Mouse (Mus musculus) liver, embryonic 15.5 days (tissue): Measurements from ENCODE around the gene Klf3. TPM values are rescaled to one million over a fixed set of nuclear protein-coding genes. Genes with fewer than 3 reads are reported as not detected.

Source experiments
- ATAC-seq: fragments of 200-750 bp; cut with Nextera tagmentation; 2 replicates; pipeline ENCODE4 v1.8.0; 2017; ENCODE audit warnings: moderate number of reproducible peaks, mild to moderate bottlenecking, moderate library complexity; ENCODE audit not compliant: insufficient read depth
- H3K27ac ChIP-seq: fragments of 300-500 bp; sonication (generic); replicated peaks from 2 replicates; pipeline ENCODE4 v1.5.1; 2015; ENCODE audit warnings: mild to moderate bottlenecking, inconsistent platforms
- H3K27me3 ChIP-seq: fragments of 300-500 bp; sonication (generic); 2 replicates; pipeline ENCODE4 v1.6.1; 2015; ENCODE audit warnings: mild to moderate bottlenecking, inconsistent platforms
- H3K36me3 ChIP-seq: fragments of 300-500 bp; sonication (generic); replicated peaks from 2 replicates; pipeline ENCODE4 v1.6.1; 2015; ENCODE audit warnings: moderate library complexity, mild to moderate bottlenecking, inconsistent platforms
- H3K4me1 ChIP-seq: fragments of 300-500 bp; sonication (generic); replicated peaks from 2 replicates; pipeline ENCODE4 v1.6.1; 2015; ENCODE audit warnings: inconsistent platforms
- H3K4me2 ChIP-seq: fragments of 300-500 bp; sonication (generic); 2 replicates; pipeline ENCODE4 v1.6.1; 2015; ENCODE audit warnings: moderate library complexity, mild to moderate bottlenecking, inconsistent platforms
- H3K4me3 ChIP-seq: fragments of 300-500 bp; sonication (generic); replicated peaks from 2 replicates; pipeline ENCODE4 v1.5.1; 2015; ENCODE audit warnings: mild to moderate bottlenecking, inconsistent platforms
- H3K9ac ChIP-seq: fragments of 300-500 bp; sonication (generic); 2 replicates; pipeline ENCODE4 v1.6.1; 2015; ENCODE audit warnings: moderate library complexity, mild to moderate bottlenecking, inconsistent platforms
- H3K9me3 ChIP-seq: fragments of 300-500 bp; sonication (generic); replicated peaks from 2 replicates; pipeline ENCODE4 v1.6.1; 2016; ENCODE audit warnings: inconsistent platforms
- WGBS: fragments of 180-500 bp; shearing (Covaris S2); methylation state at CpG from one replicate; pipeline ENCODE4 v1.1.7; 2015; ENCODE audit warnings: mixed read lengths; ENCODE audit not compliant: insufficient replicate concordance; 5-methylcytosine and 5-hydroxymethylcytosine counted together
- polyA plus RNA-seq: library from polyadenylated mRNA; unstranded; fragments of >200 nt; fragmentation: Nextera tagmentation; extraction: Ambion mirVana; gene quantifications from 2 replicates; pipeline ENCODE4 v1.2.1, GENCODE M21; 2015

The Klf3 gene
- polyA plus RNA-seq, 1 experiment from 2014 or later: 104 TPM

DNA sequence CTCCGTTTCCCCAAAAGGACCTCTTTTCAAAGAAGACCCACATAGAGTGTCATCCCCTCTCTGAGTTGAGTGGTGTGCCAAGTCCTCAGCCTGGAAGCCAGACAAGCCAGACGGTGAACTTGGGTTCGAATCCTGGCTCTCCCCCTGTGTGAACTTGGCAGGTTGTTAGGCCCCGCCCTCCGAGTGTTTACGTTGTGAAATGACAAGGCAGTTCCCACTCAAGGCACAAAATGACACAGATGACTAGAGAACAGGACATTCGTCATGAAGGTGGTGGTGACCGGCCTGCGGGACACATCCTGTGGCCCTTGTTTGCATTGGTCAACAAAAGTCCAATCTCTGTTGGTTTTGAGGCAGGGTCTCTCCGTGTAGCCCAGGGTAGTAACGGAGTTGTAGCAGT lies 6.7 kb downstream of the Klf3 start:
- ATAC-seq: no peak
- Histone ChIP-seq H3K27ac (peak overlapping the region; percentile 97), H3K27me3 (no peaks in the 10 kb centered on the region), H3K9me3 (no peaks in the 10 kb centered on the region), H3K4me1 (peaks cover 97% of the 10 kb centered on the region), H3K9ac (peak overlapping the region; percentile 79), H3K4me3 (peak overlapping the region; percentile 95), H3K36me3 (peaks cover 59% of the 10 kb centered on the region), H3K4me2 (peak overlapping the region; percentile 84)
- 60% methylated on average over 11 of the region's 11 CpGs for WGBS

DNA sequence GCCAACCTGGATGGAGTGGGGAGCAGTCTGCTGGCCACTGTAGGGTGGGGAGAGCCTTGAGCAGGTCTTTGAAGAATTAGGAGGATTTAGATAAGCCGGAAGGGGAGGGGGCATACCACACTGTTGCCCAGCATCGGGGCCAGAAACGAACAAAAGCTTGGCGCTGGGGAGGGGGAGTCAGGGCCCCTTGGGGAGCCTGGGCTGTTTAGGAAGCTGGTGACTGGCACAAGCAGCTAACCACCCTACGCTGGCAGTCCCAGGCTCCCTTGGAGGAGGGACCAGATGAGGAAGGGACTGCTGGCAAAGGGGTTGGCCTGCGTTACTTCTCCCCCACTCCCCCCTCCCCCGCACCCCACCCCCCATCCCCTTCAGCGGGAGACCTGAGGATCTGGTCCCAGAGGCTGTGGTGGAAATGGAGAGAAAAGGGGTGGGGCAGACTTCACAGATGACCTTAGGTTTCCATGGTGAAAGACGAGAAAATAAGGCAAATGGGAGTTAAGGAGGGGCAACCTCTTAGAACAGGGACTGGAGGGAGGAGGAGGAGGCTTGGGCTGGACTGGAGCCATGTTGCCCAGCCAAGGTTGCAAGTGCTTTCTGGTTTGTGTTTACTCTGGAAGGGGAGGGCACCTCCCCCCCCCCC lies 7.8 kb downstream of the Klf3 start:
- H3K4me3 ChIP-seq: peak overlapping the region; percentile 95
- peak overlapping the region; percentile 79 for H3K9ac ChIP-seq
- peak; percentile 26 for ATAC-seq
- H3K27me3 ChIP-seq: no peaks in the 10 kb centered on the region
- H3K9me3 ChIP-seq: no peaks in the 10 kb centered on the region
- peaks cover 98% of the 10 kb centered on the region for H3K4me1 ChIP-seq
- H3K36me3 ChIP-seq: peaks cover 60% of the 10 kb centered on the region
- H3K4me2 ChIP-seq: peak overlapping the region; percentile 84
- H3K27ac ChIP-seq: peak overlapping the region; percentile 97
- WGBS: 7% methylated on average over 9 of the region's 9 CpGs

DNA sequence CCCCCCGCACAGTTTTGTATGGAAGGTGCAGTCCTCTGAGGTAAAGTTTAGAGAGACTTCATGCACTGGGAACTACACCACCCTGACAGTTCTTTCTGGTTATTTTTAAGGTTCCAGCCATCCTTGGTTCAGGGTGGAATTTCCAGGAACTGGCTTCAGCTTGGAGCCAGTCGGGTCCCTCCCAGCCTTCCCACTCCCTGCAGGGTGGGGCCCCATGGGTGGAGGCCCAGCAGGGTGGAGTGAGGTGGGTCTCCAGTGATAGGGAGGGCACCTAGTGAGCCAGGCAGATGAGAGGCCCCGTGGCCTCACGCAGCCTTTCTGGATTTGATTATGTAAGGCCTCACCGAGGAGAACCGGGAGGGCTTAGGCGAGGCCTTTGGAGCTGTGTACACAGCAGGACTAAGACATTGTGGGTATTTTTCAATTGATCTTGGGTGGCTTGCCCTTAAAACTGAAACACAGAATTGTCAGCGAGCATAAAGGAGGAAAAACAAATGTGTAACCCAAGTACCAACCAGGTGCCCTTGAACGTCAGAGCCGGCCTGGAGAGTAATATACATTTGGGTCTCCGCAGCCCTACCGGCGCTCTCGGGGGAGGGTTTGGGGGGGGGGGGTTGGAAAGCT lies 8.4 kb downstream of the Klf3 start:
- peak overlapping the region; percentile 84 for H3K4me2 ChIP-seq
- ATAC-seq: peak; percentile 94
- peaks cover 60% of the 10 kb centered on the region for H3K36me3 ChIP-seq
- peak overlapping the region; percentile 97 for H3K27ac ChIP-seq
- peaks cover 97% of the 10 kb centered on the region for H3K4me1 ChIP-seq
- H3K4me3 ChIP-seq: peak overlapping the region; percentile 95
- 3% methylated on average over 14 of the region's 14 CpGs for WGBS
- H3K9me3 ChIP-seq: no peaks in the 10 kb centered on the region
- H3K27me3 ChIP-seq: no peaks in the 10 kb centered on the region
- peak overlapping the region; percentile 79 for H3K9ac ChIP-seq

DNA sequence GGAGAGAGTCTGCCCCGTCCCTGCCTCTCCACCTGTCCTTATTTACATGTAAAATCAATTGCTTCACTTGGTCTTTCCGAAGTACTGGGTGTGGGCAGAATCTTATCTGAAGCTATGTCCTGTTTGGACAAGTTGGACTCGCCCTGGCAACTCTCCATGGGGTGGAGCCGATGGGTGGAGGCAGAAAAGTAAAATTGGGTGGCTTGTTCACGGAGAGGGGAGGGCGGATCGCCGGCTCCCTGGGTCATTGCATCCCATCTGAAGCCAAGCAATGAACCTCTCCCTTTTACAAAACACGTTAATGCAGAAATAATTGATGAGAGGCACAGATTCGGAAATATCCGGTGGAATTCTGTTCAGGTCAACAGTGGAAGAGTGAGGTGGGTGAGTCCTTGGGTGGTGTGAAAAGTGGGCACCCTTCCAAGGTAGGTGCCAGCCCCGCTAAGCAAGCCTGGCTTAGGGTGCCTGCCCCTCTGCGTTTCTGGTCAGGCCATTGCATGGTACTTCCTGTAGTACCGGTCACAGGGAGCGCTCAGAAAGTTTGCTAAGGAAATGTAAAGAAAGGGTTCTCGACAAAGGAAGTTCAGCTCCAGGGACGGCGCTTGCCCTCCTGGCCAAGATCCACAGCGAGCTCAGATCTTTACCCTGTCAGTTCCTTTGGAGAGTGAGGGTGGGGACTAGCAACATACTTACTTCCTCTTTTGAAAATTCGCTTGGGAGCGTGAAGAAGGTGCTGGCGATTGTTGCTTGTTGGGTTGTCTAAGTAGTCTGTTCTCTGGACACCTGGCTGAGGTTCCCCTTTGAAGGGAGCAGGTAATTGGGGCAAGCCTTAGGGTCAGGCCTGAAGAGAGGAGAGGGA lies 9.2 kb downstream of the Klf3 start:
- peak; percentile 83 for ATAC-seq
- Histone ChIP-seq H3K4me2 (peak overlapping the region; percentile 84), H3K36me3 (peaks cover 67% of the 10 kb centered on the region), H3K27ac (peak overlapping the region; percentile 97), H3K4me1 (peaks cover 98% of the 10 kb centered on the region), H3K27me3 (no peaks in the 10 kb centered on the region), H3K9me3 (no peaks in the 10 kb centered on the region), H3K4me3 (peak overlapping the region; percentile 95), H3K9ac (peak overlapping the region; percentile 79)
- 1% methylated on average over 22 of the region's 22 CpGs for WGBS

DNA sequence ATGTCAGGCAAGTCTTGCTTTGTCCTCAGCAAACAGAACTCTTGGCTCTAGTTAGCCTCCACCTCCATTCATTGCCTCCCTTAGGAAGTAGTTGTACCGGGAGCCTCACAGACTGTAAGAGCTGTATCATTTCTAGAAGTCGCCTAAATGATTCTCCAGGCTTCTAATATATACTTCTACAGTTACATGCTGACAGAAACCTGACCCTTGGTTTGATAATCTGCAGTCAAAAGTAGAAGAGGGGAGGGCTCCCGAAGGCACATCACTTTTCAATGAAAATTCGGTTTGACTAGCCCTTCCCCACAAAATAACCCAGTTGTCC lies 9.8 kb downstream of the Klf3 start:
- 9% methylated on average over 4 of the region's 4 CpGs for WGBS
- no peaks in the 10 kb centered on the region for H3K9me3 ChIP-seq
- ATAC-seq: no peak
- no peaks in the 10 kb centered on the region for H3K27me3 ChIP-seq
- H3K4me1 ChIP-seq: peaks cover 95% of the 10 kb centered on the region
- H3K36me3 ChIP-seq: peaks cover 71% of the 10 kb centered on the region
- H3K9ac ChIP-seq: peak overlapping the region; percentile 79
- H3K4me3 ChIP-seq: peak overlapping the region; percentile 95
- peak overlapping the region; percentile 97 for H3K27ac ChIP-seq
- H3K4me2 ChIP-seq: peak overlapping the region; percentile 84

DNA sequence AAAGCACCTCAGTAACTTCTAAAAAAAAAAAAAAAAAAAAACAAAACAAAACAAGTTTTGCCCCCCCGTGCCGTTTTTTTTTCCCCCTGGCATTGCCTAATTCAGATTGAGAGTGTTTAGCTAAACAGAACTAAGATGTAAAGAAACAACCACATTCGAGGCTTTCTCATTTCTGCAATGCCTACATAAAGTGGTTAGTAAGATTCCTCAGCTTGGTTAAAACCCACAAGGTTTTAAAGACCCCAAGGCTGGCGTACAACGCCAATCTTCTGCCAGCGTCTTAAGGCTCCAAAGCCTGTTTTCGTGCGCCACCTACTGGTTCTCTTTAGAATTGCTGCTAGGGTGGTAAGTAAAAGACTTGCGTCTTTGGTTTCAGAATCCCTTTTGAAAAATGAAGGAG lies 10.2 kb downstream of the Klf3 start:
- no peak for ATAC-seq
- Histone ChIP-seq H3K27me3 (no peaks in the 10 kb centered on the region), H3K4me1 (peaks cover 95% of the 10 kb centered on the region), H3K9ac (peak overlapping the region; percentile 79), H3K27ac (peak overlapping the region; percentile 97), H3K4me3 (peak overlapping the region; percentile 95), H3K4me2 (peak overlapping the region; percentile 84), H3K36me3 (peaks cover 71% of the 10 kb centered on the region), H3K9me3 (no peaks in the 10 kb centered on the region)
- 4% methylated on average over 9 of the region's 9 CpGs for WGBS

DNA sequence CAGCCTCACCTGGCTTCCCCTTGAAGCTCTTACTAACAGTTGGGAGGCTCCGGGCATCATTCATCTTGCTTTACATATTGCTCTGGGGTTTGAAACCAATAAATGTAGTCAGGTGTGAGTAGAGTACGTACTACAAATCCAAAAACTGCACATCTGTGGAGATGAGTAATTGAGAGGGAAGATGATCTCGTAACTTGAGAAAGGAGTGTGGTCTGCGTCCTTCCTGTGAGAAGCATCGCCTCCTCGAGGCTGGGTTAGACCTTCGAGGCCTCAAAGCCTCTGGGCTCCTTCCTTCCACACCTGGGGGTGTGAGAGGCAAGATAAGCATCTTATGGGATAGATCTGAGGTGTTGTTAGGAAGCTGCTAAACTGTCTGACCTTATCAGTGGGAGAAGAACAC lies 11.2 kb downstream of the Klf3 start:
- H3K4me1 ChIP-seq: peaks cover 91% of the 10 kb centered on the region
- WGBS: 81% methylated on average over 7 of the region's 7 CpGs
- 0 out of 2 replicates have a peak overlapping the region, but pooled peaks have one; percentile 12 for H3K27ac ChIP-seq
- no peak for ATAC-seq
- H3K27me3 ChIP-seq: no peaks in the 10 kb centered on the region
- peak overlapping the region; percentile 79; the same call in 1 of the 2 replicates for H3K9ac ChIP-seq
- peak overlapping the region; percentile 84 for H3K4me2 ChIP-seq
- no peaks in the 10 kb centered on the region for H3K9me3 ChIP-seq
- peaks cover 71% of the 10 kb centered on the region for H3K36me3 ChIP-seq
- peak overlapping the region; percentile 95 for H3K4me3 ChIP-seq

DNA sequence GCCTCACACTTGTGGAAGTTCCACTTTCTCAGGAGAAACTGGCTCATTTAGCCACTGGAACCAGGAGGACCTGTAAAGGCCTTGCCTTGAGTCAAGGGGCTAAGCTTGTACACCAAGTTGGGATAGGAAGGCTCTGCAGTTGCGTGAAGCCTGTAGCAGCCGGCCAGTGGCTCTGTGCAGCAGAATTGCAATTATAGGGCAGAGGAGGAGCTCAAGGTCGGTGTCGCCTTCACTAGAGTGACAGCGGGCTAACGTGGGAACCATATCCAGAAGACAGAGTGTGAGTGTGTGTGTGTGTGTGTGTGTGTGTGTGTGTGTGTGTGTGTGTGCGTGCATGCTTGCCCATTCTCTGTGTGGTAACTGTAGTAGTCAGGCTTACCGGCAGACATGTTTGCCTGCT lies 12.4 kb downstream of the Klf3 start:
- H3K9me3 ChIP-seq: no peaks in the 10 kb centered on the region
- peaks cover 91% of the 10 kb centered on the region for H3K4me1 ChIP-seq
- peak overlapping the region; percentile 1; the same call in 1 of the 2 replicates for H3K4me3 ChIP-seq
- peak overlapping the region; percentile 84 for H3K4me2 ChIP-seq
- WGBS: 87% methylated on average over 8 of the region's 8 CpGs
- no peak for ATAC-seq
- peaks cover 73% of the 10 kb centered on the region for H3K36me3 ChIP-seq
- no peak overlapping the region for H3K27ac ChIP-seq
- H3K27me3 ChIP-seq: no peaks in the 10 kb centered on the region
- no peak overlapping the region for H3K9ac ChIP-seq

DNA sequence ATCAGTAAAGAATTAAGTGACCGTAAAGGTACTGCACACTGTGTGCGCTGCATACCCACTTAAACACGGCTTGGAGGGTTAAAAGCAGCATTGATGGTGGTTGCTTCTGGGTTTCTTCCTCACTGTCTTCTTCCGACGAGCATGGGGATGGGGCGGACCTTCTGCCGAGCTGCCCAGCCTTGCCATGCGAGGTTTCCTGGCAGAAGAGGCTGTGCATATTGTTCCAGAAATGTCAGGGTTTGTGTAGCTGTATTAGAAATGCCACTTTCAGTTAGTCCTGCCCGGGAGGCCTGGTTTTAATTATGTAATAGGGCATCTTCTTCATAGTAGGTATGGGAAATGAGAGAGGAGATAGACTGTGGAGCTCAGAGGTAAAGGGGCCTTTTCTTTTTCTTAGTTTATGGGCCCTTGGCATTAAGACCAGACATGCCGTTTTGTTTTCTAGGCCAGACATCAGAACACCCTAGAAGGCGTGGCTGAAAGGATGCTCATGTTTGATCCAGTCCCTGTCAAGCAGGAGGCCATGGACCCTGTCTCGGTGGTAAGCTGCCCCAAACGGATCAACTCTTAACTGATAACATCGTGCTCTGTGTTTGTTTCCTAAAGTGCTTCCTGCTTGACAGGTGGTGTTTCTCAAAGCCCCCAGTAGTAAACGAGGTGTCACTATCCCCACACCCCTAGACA lies 13.2 kb downstream of the Klf3 start:
- H3K9ac ChIP-seq: no peak overlapping the region
- H3K36me3 ChIP-seq: peaks cover 79% of the 10 kb centered on the region
- H3K27ac ChIP-seq: no peak overlapping the region
- no peak overlapping the region for H3K4me2 ChIP-seq
- 66% methylated on average over 15 of the region's 15 CpGs for WGBS
- no peak overlapping the region for H3K4me3 ChIP-seq
- peaks cover 91% of the 10 kb centered on the region for H3K4me1 ChIP-seq
- H3K27me3 ChIP-seq: no peaks in the 10 kb centered on the region
- ATAC-seq: no peak
- no peaks in the 10 kb centered on the region for H3K9me3 ChIP-seq

DNA sequence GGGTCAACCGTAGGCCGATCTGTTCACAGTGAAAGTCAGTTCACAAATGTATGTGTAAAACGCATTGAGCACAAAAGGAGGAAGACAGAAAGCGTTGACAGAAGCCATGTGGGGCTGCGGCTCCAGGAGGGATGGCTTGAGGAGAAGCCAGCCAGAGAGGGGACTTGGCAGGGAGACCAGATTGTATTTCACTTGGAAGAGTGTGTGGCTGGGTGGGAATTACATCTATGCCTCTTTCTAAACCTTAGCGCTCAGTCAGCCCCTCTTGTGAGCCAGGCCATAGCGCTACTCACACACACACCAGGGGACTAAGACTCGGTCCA lies 13.7 kb downstream of the Klf3 start:
- H3K36me3 ChIP-seq: peaks cover 84% of the 10 kb centered on the region
- no peak for ATAC-seq

DNA sequence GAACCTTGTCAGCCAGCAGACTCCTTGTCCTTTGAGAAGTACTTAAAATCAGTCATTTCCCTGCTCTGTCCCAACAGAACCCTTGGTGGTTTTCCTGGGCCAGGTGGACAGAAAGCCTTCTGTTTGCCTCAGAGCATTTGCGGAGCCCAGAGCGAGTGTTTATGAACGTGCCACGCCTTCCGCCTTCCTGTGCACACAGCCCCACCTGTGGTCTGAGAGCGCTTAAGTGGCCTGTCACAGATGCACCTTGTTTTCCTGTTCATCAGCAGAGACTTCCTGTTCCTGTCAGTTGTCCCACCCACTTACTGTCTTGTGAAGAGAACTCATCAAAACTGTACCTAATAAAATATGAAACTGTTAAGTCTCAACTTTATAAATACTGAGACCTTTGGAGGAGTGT lies 16.2 kb downstream of the Klf3 start:
- 47% methylated on average over 6 of the region's 6 CpGs for WGBS
- no peak for ATAC-seq
- peaks cover 100% of the 10 kb centered on the region for H3K36me3 ChIP-seq
- peaks cover 63% of the 10 kb centered on the region for H3K4me1 ChIP-seq
- no peak overlapping the region for H3K4me3 ChIP-seq
- no peak overlapping the region for H3K4me2 ChIP-seq
- no peaks in the 10 kb centered on the region for H3K9me3 ChIP-seq
- no peak overlapping the region for H3K9ac ChIP-seq
- no peaks in the 10 kb centered on the region for H3K27me3 ChIP-seq
- H3K27ac ChIP-seq: no peak overlapping the region

More for the DNA sequence above, 13.7 kb downstream of the Klf3 start:
- Histone ChIP-seq H3K9me3 (no peaks in the 10 kb centered on the region), H3K27ac (no peak overlapping the region), H3K4me1 (peaks cover 87% of the 10 kb centered on the region), H3K4me3 (no peak overlapping the region), H3K27me3 (no peaks in the 10 kb centered on the region), H3K9ac (no peak overlapping the region), H3K4me2 (no peak overlapping the region)
- 91% methylated on average over 8 of the region's 8 CpGs for WGBS
